Mouse (Mus musculus): ENCODE results near the gene Tjp3. TPM values are rescaled to one million over a fixed set of nuclear protein-coding genes. Genes with fewer than 3 reads are reported as not detected.

Gene Tjp3
- 4.7 and 5.3 TPM in 2 replicates for polyA plus RNA-seq (2015; fragmentation: Nextera tagmentation; extraction: Ambion mirVana)

GRCm38 (mm10) chr10:81291511-81292104 is at the start of gene Tjp3:
TSS of gene Tjp3 (minus strand) at chr10:81291581.
- H3K4me3 ChIP-seq (ENCODE audit: low read length) = peak within 1 kb of the TSS; percentile 14; the same call in 1 of the 2 replicates
- H3K4me2 ChIP-seq (ENCODE audit: low read depth, low read length) = peak within 1 kb of the TSS; percentile 97; the same call in 1 of the 2 replicates
- H3K4me1 ChIP-seq (ENCODE audit: control insufficient read depth, insufficient read depth, low read length) = peaks cover 33% of the 10 kb centered on the region
- H3K9ac ChIP-seq (ENCODE audit: low read length) = 0 out of 2 replicates have a peak within 1 kb of the TSS, but pooled peaks have one; percentile 30
- no peaks in the 10 kb centered on the region for H3K36me3 ChIP-seq (ENCODE audit: control insufficient read depth, insufficient read depth)
- ATAC-seq (replicated peaks; ENCODE audit: extremely low read depth, insufficient read depth, low FRiP score) = no peak
- 65% methylated on average over 9 of the region's 9 CpGs for WGBS
- H3K27me3 ChIP-seq (ENCODE audit: control insufficient read depth, insufficient read depth, low read length) = peaks cover 10% of the 10 kb centered on the region
- no peaks in the 10 kb centered on the region for H3K9me3 ChIP-seq (replicated peaks; ENCODE audit: control insufficient read depth, low read length)
- H3K27ac ChIP-seq (ENCODE audit: low read length) = no peak within 1 kb of the TSS

GRCm38 (mm10) chr10:81340551-81341332 is 49.4 kb upstream of the Tjp3 start:
- no peak for ATAC-seq (replicated peaks; ENCODE audit: extremely low read depth, insufficient read depth, low FRiP score)
- no peak overlapping the region for H3K27ac ChIP-seq (ENCODE audit: low read length)
- H3K4me1 ChIP-seq (ENCODE audit: control insufficient read depth, insufficient read depth, low read length) = peaks cover 4% of the 10 kb centered on the region
- no peak overlapping the region for H3K4me3 ChIP-seq (ENCODE audit: low read length)
- H3K9me3 ChIP-seq (replicated peaks; ENCODE audit: control insufficient read depth, low read length) = no peaks in the 10 kb centered on the region
- H3K27me3 ChIP-seq (ENCODE audit: control insufficient read depth, insufficient read depth, low read length) = peaks cover 22% of the 10 kb centered on the region
- WGBS = 46% methylated on average over 17 of the region's 17 CpGs
- H3K9ac ChIP-seq (ENCODE audit: low read length) = no peak overlapping the region
- no peak overlapping the region for H3K4me2 ChIP-seq (ENCODE audit: low read depth, low read length)
- H3K36me3 ChIP-seq (ENCODE audit: control insufficient read depth, insufficient read depth) = no peaks in the 10 kb centered on the region

- ATAC-seq (replicated peaks; ENCODE audit: extremely low read depth, insufficient read depth, low FRiP score) = no peak
- Histone ChIP-seq H3K4me1 (ENCODE audit: control insufficient read depth, insufficient read depth, low read length) (peaks cover 4% of the 10 kb centered on the region), H3K36me3 (ENCODE audit: control insufficient read depth, insufficient read depth) (no peaks in the 10 kb centered on the region), H3K4me3 (ENCODE audit: low read length) (no peak overlapping the region), H3K27me3 (ENCODE audit: control insufficient read depth, insufficient read depth, low read length) (peaks cover 4% of the 10 kb centered on the region), H3K9me3 (replicated peaks; ENCODE audit: control insufficient read depth, low read length) (no peaks in the 10 kb centered on the region), H3K4me2 (ENCODE audit: low read depth, low read length) (no peak overlapping the region), H3K27ac (ENCODE audit: low read length) (no peak overlapping the region; the same call in 1 of the 2 replicates), H3K9ac (ENCODE audit: low read length) (no peak overlapping the region)
- WGBS = 93% methylated on average over 4 of the region's 4 CpGs
Measured at GRCm38 (mm10) chr10:81336558-81336957, 45.2 kb upstream of the Tjp3 start.

- H3K9ac ChIP-seq (ENCODE audit: low read length) = peak overlapping the region; percentile 54; the same call in 1 of the 2 replicates
- no peak overlapping the region for H3K4me3 ChIP-seq (ENCODE audit: low read length)
- no peaks in the 10 kb centered on the region for H3K9me3 ChIP-seq (replicated peaks; ENCODE audit: control insufficient read depth, low read length)
- H3K36me3 ChIP-seq (ENCODE audit: control insufficient read depth, insufficient read depth) = no peaks in the 10 kb centered on the region
- peaks cover 4% of the 10 kb centered on the region for H3K27me3 ChIP-seq (ENCODE audit: control insufficient read depth, insufficient read depth, low read length)
- H3K4me2 ChIP-seq (ENCODE audit: low read depth, low read length) = no peak overlapping the region
- H3K27ac ChIP-seq (ENCODE audit: low read length) = peak overlapping the region; percentile 72
- peaks cover 9% of the 10 kb centered on the region for H3K4me1 ChIP-seq (ENCODE audit: control insufficient read depth, insufficient read depth, low read length)
- 0 out of 2 replicates have a peak, but pooled peaks have one; percentile 24 for ATAC-seq (replicated peaks; ENCODE audit: extremely low read depth, insufficient read depth, low FRiP score)
- 41% methylated on average over 18 of the region's 19 CpGs for WGBS
Measured at GRCm38 (mm10) chr10:81335393-81336340, 44.3 kb upstream of the Tjp3 start.

GRCm38 (mm10) chr10:81334324-81334723 is 42.9 kb upstream of the Tjp3 start:
- Histone ChIP-seq H3K4me2 (ENCODE audit: low read depth, low read length) (no peak overlapping the region), H3K4me1 (ENCODE audit: control insufficient read depth, insufficient read depth, low read length) (peaks cover 22% of the 10 kb centered on the region), H3K27me3 (ENCODE audit: control insufficient read depth, insufficient read depth, low read length) (peaks cover 4% of the 10 kb centered on the region), H3K4me3 (ENCODE audit: low read length) (no peak overlapping the region), H3K9ac (ENCODE audit: low read length) (no peak overlapping the region), H3K9me3 (replicated peaks; ENCODE audit: control insufficient read depth, low read length) (no peaks in the 10 kb centered on the region), H3K27ac (ENCODE audit: low read length) (no peak overlapping the region), H3K36me3 (ENCODE audit: control insufficient read depth, insufficient read depth) (no peaks in the 10 kb centered on the region)
- WGBS = 77% methylated on average over 11 of the region's 11 CpGs
- ATAC-seq (replicated peaks; ENCODE audit: extremely low read depth, insufficient read depth, low FRiP score) = no peak

GRCm38 (mm10) chr10:81332277-81332676 is 40.9 kb upstream of the Tjp3 start:
- no peaks in the 10 kb centered on the region for H3K36me3 ChIP-seq (ENCODE audit: control insufficient read depth, insufficient read depth)
- no peak for ATAC-seq (replicated peaks; ENCODE audit: extremely low read depth, insufficient read depth, low FRiP score)
- H3K4me3 ChIP-seq (ENCODE audit: low read length) = no peak overlapping the region
- WGBS = 32% methylated on average over 29 of the region's 29 CpGs
- no peaks in the 10 kb centered on the region; the same call in 1 of the 2 replicates for H3K27me3 ChIP-seq (ENCODE audit: control insufficient read depth, insufficient read depth, low read length)
- peak overlapping the region; percentile 1; the same call in 1 of the 2 replicates for H3K4me2 ChIP-seq (ENCODE audit: low read depth, low read length)
- no peak overlapping the region for H3K9ac ChIP-seq (ENCODE audit: low read length)
- no peak overlapping the region for H3K27ac ChIP-seq (ENCODE audit: low read length)
- H3K4me1 ChIP-seq (ENCODE audit: control insufficient read depth, insufficient read depth, low read length) = peaks cover 37% of the 10 kb centered on the region
- H3K9me3 ChIP-seq (replicated peaks; ENCODE audit: control insufficient read depth, low read length) = no peaks in the 10 kb centered on the region

- peaks cover 40% of the 10 kb centered on the region for H3K4me1 ChIP-seq (ENCODE audit: control insufficient read depth, insufficient read depth, low read length)
Measured at GRCm38 (mm10) chr10:81330007-81330406, 38.6 kb upstream of the Tjp3 start.

GRCm38 (mm10) chr10:81329194-81329975 is 38.0 kb upstream of the Tjp3 start:
- H3K9ac ChIP-seq (ENCODE audit: low read length) = peak overlapping the region; percentile 67
- ATAC-seq (replicated peaks; ENCODE audit: extremely low read depth, insufficient read depth, low FRiP score) = peak; percentile 77
- peaks cover 27% of the 10 kb centered on the region for H3K36me3 ChIP-seq (ENCODE audit: control insufficient read depth, insufficient read depth)
- H3K4me1 ChIP-seq (ENCODE audit: control insufficient read depth, insufficient read depth, low read length) = peaks cover 40% of the 10 kb centered on the region
- WGBS = 34% methylated on average over 10 of the region's 10 CpGs
- peak overlapping the region; percentile 35 for H3K4me3 ChIP-seq (ENCODE audit: low read length)
- H3K4me2 ChIP-seq (ENCODE audit: low read depth, low read length) = peak overlapping the region; percentile 54
- H3K9me3 ChIP-seq (replicated peaks; ENCODE audit: control insufficient read depth, low read length) = no peaks in the 10 kb centered on the region
- peak overlapping the region; percentile 93 for H3K27ac ChIP-seq (ENCODE audit: low read length)
- no peaks in the 10 kb centered on the region for H3K27me3 ChIP-seq (ENCODE audit: control insufficient read depth, insufficient read depth, low read length)

More at GRCm38 (mm10) chr10:81330007-81330406, 38.6 kb upstream of the Tjp3 start:
- H3K4me2 ChIP-seq (ENCODE audit: low read depth, low read length) = peak overlapping the region; percentile 54
- peaks cover 20% of the 10 kb centered on the region for H3K36me3 ChIP-seq (ENCODE audit: control insufficient read depth, insufficient read depth)
- WGBS = 44% methylated on average over 4 of the region's 4 CpGs
- no peaks in the 10 kb centered on the region for H3K9me3 ChIP-seq (replicated peaks; ENCODE audit: control insufficient read depth, low read length)
- peak overlapping the region; percentile 35 for H3K4me3 ChIP-seq (ENCODE audit: low read length)
- peak overlapping the region; percentile 93 for H3K27ac ChIP-seq (ENCODE audit: low read length)
- H3K9ac ChIP-seq (ENCODE audit: low read length) = peak overlapping the region; percentile 67
- ATAC-seq (replicated peaks; ENCODE audit: extremely low read depth, insufficient read depth, low FRiP score) = peak; percentile 1; the same call in 1 of the 2 replicates
- no peaks in the 10 kb centered on the region for H3K27me3 ChIP-seq (ENCODE audit: control insufficient read depth, insufficient read depth, low read length)

All from heart, embryonic 16.5 days (tissue).